Mouse (Mus musculus) CH12.LX (cell line): ENCODE results near the gene Lrp11.

Source experiments
- CTCF ChIP-seq, 2 experiments: IDR thresholded peaks in 1 of 2; conservative IDR thresholded peaks in 1 of 2; 2 replicates each; pipeline ENCODE4 v1.5.1; 2011 to 2012; ENCODE audit warnings: low read depth in 2 of 2, low read length in 2 of 2, improper control_type of control experiment in 1 of 2, inconsistent platforms in 1 of 2, mild to moderate bottlenecking in 1 of 2, moderate library complexity in 1 of 2
- EP300 ChIP-seq: IDR thresholded peaks from 2 replicates; pipeline ENCODE4 v1.6.1; 2011; ENCODE audit warnings: low read length, improper control_type of control experiment
- ETS1 ChIP-seq: conservative IDR thresholded peaks from 2 replicates; pipeline ENCODE4 v1.6.1; 2012; ENCODE audit warnings: low read depth, mild to moderate bottlenecking, inconsistent platforms, low read length, improper control_type of control experiment, moderate library complexity
- MAX ChIP-seq: IDR thresholded peaks from 2 replicates; pipeline ENCODE4 v1.6.1; 2011; ENCODE audit warnings: low read length, improper control_type of control experiment
- MEF2A ChIP-seq: IDR thresholded peaks from 2 replicates; pipeline ENCODE4 v1.6.1; 2014; ENCODE audit warnings: low read depth, mild to moderate bottlenecking, inconsistent platforms, low read length, improper control_type of control experiment, borderline replicate concordance
- MYC ChIP-seq: IDR thresholded peaks from 2 replicates; pipeline ENCODE4 v1.6.1; 2011; ENCODE audit warnings: low read depth, mild to moderate bottlenecking, improper control_type of control experiment, low read length
- POLR2A ChIP-seq: IDR thresholded peaks from 2 replicates; pipeline ENCODE4 v1.6.1; 2011; ENCODE audit warnings: low read depth, mild to moderate bottlenecking, improper control_type of control experiment, low read length
- POLR2AphosphoS2 ChIP-seq: IDR thresholded peaks from 2 replicates; pipeline ENCODE4 v1.6.1; 2011; ENCODE audit warnings: low read depth, low read length, improper control_type of control experiment
- SIN3A ChIP-seq: IDR thresholded peaks from 2 replicates; pipeline ENCODE4 v1.6.1; 2012; ENCODE audit warnings: low read length, improper control_type of control experiment, inconsistent platforms
- SMC3 ChIP-seq: IDR thresholded peaks from 2 replicates; pipeline ENCODE4 v1.6.1; 2011; ENCODE audit warnings: low read depth, low read length, improper control_type of control experiment
- TCF12 ChIP-seq: IDR thresholded peaks from 2 replicates; pipeline ENCODE4 v1.6.1; 2014; ENCODE audit warnings: low read depth, mild to moderate bottlenecking, inconsistent platforms, low read length, improper control_type of control experiment
- USF1 ChIP-seq: IDR thresholded peaks from 2 replicates; pipeline ENCODE4 v1.6.1; 2014; ENCODE audit warnings: low read depth, mild to moderate bottlenecking, inconsistent platforms, low read length, improper control_type of control experiment
- ZC3H11A ChIP-seq: IDR thresholded peaks from 2 replicates; pipeline ENCODE4 v1.6.1; 2012; ENCODE audit warnings: low read depth, mild to moderate bottlenecking, inconsistent platforms, low read length, improper control_type of control experiment
- ZMIZ1 ChIP-seq: IDR thresholded peaks from 2 replicates; pipeline ENCODE4 v1.6.1; 2012; ENCODE audit warnings: low read depth, mild to moderate bottlenecking, inconsistent platforms, low read length, improper control_type of control experiment

DNA sequence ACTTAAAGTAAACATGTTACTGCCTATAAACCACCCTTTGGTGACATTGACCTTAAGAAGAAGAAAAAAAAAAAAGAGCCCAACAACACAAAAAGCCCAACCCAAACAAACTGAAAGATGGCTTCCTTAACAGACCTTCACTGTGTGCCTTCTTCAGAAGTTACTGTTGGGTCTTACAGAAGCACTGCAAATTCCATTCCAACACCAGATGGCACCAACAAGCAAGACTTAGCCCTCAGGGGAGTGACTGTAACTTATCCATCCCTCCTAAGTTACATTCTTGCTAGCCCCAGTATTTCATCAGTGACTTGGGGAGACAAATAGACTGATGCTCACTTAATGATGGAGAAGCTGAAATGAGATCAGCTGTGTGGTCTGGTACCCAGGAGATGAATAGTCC is 11.6 kb upstream of the Lrp11 start:
- no peak for TF ChIP-seq MAX
- peak; percentile 22 to 93; a peak in 2 of 4 replicates for TF ChIP-seq CTCF (conservative IDR thresholded peaks at IDR 0.05 in 1 of 2, IDR thresholded peaks at IDR 0.05 in 1 of 2; ENCODE audit: low read depth in 2 of 2, low read length in 2 of 2)
- TF ChIP-seq ZC3H11A, result peak; percentile 15; the same call in 1 of the 2 replicates
- no peak for TF ChIP-seq POLR2A
- no peak for TF ChIP-seq MYC
- TF ChIP-seq ZMIZ1, result no peak
- TF ChIP-seq EP300, result no peak
- no peak for TF ChIP-seq USF1
- TF ChIP-seq ETS1, result no peak
- TF ChIP-seq MEF2A, result no peak
- TF ChIP-seq SIN3A, result no peak
- TF ChIP-seq TCF12, result no peak
- no peak for TF ChIP-seq POLR2AphosphoS2
- TF ChIP-seq SMC3, result peak; percentile 87
